Mouse (Mus musculus) urinary bladder, postnatal 4 days (tissue): ENCODE results near the gene Ttll8.

ENCODE experiments used
- DNase-seq, 2 experiments: peaks; one replicate each; pipeline ENCODE4 v3.0.0; 2021 to 2022; ENCODE audit warnings: low spot score in 2 of 2

Ttll8 gene

GRCm38 (mm10) chr15:88954368-88955072, at the start of gene Ttll8:
TSS of gene Ttll8 (minus strand) at chr15:88954418.
- no peak for DNase-seq

GRCm38 (mm10) chr15:89001245-89001644, 47.0 kb upstream of the Ttll8 start:
- DNase-seq: no peak

GRCm38 (mm10) chr15:89000367-89000766, 46.1 kb upstream of the Ttll8 start:
- no peak for DNase-seq

DNA sequence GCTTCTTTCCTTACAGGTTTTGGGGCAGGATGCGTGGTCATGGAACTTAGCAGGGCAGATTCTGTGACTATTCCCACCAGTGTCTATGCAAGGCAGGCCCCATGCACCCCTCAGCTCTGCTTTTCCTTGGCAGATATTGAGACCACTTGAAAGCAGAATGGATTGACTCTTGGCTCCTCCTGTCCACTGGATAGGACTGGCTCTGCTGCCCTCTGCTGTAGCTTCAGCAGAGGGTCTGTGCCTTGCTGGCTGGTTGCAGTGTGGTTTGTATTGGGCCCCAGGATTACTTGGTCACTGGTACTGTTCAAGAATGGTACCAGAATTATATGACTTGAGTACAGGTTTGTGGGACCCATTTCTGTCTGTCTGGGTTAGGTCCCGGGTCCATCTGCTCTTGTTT, 44.9 kb upstream of the Ttll8 start:
- no peak for DNase-seq

- DNase-seq: no peak
Measured at GRCm38 (mm10) chr15:88998636-88999035, 44.4 kb upstream of the Ttll8 start.

DNA sequence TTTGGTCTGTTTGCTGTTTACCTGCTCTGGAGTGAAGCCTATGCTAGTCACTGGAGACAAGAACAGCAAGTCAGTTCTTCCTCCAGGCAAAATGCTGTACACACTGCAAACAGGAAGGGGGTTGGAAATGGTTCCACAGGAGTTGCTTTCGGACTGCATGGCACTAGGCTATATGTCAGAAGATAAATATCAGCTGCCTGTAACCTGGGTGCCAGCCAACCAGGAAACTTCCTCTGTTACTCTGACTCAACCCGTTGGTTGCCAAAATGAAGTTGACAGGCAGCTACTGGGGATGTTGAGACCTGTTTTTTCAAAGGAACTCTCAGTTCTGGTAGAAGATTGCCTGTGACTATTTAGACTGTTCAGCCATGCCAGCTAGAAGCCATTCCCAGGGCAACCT, 35.0 kb upstream of the Ttll8 start:
- no peak for DNase-seq

DNA sequence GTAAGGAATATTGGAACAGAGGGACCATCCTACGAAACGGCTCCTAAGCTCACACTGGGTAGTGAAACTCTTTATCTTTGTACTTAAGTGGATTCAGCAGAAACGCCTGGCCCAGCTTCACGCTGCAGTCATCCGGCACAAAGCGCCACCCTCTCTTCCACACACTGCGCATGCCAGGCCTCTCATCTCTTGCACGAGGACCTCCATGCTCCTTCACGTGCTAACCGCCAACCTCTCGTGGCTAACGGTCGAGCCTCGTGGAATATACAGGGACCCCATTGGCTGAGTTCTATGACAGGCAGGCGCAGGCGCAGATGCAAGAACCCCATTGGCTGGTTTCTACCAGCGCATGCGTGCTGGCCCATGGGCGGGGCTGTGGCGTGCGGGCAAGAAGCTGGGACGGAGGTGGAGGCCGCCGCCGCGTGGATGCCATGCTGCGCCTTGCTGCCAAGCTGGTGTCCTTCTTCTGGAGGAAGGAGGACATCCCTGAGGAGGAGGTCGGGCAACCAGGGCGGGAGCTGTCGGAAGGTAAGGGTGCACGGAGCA, 28.4 kb upstream of the Ttll8 start, which contains the start of gene Mov10l1:
Gene Mov10l1 (plus strand): TSS at position 376 of the 546 bp plus-strand sequence.
- DNase-seq: no peak

GRCm38 (mm10) chr15:88979138-88979446, 24.9 kb upstream of the Ttll8 start:
- DNase-seq: no peak

DNA sequence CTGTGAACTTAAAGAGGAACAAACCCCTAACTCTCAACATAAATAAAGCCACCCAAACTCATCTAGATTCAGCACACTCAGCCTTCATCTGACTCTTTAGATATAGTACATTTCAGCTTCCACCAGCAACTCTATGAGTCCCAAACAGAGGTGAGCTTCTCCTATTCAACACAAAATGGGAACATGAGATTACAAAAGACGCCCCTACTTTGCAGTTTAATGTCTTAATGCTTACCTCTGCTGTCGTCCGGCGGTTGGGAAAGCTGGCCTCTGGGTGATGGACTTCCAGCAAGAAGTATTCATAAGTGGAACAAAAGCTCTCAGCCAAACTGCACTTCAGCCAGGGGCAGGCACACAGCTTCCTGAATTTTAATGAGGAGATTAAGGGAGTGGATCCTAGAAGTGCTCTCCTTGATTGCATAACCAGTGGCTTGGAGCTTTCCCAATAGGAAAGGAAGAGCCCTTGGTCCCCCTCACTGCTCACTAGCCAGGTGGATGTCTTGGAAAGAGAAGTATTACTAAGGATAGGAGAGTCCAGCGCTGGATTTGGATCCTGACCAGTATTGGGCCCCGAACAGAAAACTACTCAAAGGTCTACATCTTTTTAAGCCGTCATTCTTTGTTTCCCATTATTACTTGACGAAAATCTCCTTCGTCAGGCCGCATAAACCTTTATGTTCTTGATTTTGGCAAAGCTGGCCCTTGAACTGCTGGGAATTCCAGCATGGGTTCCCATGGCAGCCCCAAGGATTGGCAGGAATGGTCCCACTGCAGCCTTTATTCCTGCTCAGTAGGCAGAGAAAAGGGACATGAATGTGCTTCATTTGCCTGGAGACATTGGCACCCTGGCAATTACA, 24.3 kb upstream of the Ttll8 start, which contains the start of gene Mlc1:
Gene Mlc1 (minus strand): TSS at position 727 of the 857 bp plus-strand sequence.
- DNase-seq: no peak

- DNase-seq: no peak
Measured at GRCm38 (mm10) chr15:88972300-88972699, 18.1 kb upstream of the Ttll8 start.

- DNase-seq: no peak
Measured at GRCm38 (mm10) chr15:88964070-88964578, 9.9 kb upstream of the Ttll8 start.

DNA sequence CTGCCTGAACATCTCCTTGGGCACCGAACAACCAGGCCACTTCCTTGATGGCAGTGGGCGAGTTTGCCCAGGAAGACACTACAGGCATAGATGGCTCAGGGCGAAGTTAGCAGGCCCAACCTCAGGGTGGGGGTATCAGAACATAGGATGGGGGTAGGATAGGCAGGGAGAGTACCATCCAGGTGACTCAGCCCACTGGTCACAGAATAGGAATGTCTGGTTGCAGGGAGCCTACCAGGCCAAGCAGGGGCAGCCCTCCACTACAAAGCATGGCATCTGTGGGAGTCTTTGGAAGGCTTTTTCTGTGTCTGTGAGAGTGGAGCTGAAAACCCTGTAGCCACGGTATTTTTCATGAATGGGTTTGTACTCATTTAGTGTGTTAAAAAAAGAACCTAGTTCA, 3.3 kb upstream of the Ttll8 start:
- no peak for DNase-seq

GRCm38 (mm10) chr15:88955342-88955741, 1.1 kb upstream of the Ttll8 start:
- no peak for DNase-seq

- DNase-seq: no peak
Measured at GRCm38 (mm10) chr15:88951246-88951645, 3.0 kb downstream of the Ttll8 start.

DNA sequence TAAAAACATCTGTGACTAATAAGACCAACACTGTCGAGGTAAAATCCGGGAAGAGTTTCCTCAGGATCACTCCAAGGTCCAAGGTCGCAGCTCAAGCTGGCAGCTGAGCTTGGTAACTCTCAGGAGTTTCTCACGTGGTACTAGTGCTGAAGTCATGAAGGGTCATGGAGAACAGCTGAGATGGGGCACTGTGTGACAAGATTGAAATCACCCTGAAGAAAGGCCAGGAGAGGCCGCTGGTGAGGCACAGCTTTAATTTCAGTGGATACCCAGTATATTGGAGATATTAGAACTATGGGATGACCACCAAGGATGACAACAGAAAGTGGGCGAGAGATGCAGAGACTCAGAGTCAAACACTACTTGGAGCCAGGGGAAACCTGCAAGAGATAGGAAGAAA, 7.4 kb downstream of the Ttll8 start:
- no peak for DNase-seq

GRCm38 (mm10) chr15:88943896-88944551, 10.2 kb downstream of the Ttll8 start:
- no peak for DNase-seq

DNA sequence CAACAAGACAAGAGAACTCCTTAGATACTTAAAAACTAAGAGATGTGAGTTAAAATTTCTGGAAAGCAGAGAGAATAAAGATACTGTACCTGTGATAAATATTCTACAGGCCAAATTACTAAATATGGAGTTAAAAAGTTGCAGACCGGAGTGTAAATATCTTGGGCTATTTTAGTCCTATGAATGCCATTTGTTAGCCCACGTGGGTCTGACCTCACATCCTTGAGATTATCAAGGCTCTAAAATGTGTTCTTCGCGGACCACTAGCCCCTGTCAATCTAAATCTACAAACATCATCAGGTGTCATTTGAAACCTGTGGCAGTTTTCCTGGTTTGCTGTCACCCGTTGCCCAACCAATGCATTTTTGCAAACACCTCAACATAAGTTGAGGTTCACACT, 11.4 kb downstream of the Ttll8 start:
- DNase-seq: no peak

DNA sequence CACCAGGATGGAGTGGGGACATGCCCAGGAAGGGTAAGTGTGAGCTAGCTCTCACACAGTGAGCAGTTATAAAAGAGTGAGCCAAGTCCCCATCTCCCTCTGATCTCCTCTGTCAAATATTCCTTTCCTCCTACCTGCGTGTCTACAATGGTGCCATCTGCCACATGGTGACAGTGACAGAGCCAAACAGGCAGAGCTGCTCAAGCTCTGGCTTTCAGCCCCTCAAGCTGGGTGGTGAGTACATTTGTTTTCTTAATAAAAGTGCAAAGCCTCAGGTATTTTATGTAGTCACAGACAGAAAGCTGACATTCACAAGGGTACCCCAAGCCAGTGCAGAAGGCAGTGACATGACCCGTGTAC, 16.9 kb downstream of the Ttll8 start:
- DNase-seq: no peak

DNA sequence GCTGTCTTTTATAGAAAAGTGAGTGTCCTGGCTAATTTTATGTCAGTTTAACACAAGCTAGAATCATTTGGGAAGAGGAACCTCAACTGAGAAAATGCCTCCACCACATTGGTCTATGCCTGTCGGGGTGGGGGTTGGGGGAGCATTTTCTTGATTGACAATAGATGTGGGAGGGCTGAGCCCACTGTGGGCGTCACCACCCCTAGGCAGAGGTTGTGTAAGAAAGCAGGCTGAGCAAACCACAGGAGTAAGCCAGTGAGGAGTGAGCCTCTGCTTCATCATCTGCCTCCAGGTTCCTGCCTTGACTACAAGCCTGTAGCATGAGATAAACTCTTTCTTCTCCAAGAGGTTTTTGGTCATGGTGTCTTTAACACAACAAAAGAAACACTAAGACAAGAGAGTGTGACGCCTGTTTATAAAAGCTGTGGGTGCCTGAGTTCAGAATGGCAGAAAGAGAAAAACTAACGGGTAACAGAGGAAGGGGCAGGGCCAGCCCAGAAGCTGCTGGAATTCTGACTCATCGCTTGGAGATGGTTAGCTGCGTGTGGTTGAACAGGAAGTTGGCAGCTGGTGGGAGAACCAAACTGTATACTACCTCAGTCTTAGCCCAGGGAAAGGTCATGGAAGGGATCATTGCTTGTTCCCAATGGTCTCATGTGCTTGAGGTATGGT, 17.5 kb downstream of the Ttll8 start:
- DNase-seq: no peak

DNA sequence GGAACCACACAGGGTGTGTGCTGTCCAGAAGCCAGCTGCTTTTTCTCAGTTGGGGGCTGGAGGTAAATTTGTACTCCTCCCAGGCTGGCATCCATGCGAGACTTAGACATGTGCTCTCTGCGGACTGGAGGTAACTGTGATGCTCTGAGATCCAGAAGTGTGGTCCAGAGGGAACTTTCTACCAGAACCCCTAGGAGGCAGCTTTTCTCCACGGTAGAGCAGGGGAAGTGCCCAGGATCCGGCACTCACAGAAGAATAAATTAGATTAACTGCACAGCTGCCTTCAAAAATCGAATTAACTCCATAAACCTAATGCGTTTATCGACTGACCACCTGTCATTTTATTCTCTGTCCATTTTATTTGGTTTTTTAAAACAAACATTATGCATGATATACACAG, 20.1 kb downstream of the Ttll8 start:
- no peak for DNase-seq

- DNase-seq: no peak
Measured at GRCm38 (mm10) chr15:88932667-88933066, 21.6 kb downstream of the Ttll8 start.

GRCm38 (mm10) chr15:88921992-88922310, 32.3 kb downstream of the Ttll8 start:
- DNase-seq: no peak
